Mouse (Mus musculus) MEL (cell line): Measurements from ENCODE around the gene Cdk5. TPM values are rescaled to one million over a fixed set of nuclear protein-coding genes. Genes with fewer than 3 reads are reported as not detected.

Source experiments
- DNase-seq: peaks from one replicate; pipeline ENCODE4 v3.0.0; 2011; ENCODE audit warnings: low read depth, low spot score
- H3K27ac ChIP-seq: 2 replicates; pipeline ENCODE4 v1.5.1; 2012; ENCODE audit warnings: low read depth, mild to moderate bottlenecking, control low read depth, low read length, moderate library complexity; ENCODE audit not compliant: control insufficient read depth
- H3K27me3 ChIP-seq, 2 experiments: fragments of 150-350 bp in 1 of 2; sonication (generic) in 1 of 2; 2 replicates each; pipeline ENCODE4 v1.6.1; 2012; ENCODE audit warnings: low read length in 2 of 2, mild to moderate bottlenecking in 2 of 2, improper control_type of control experiment in 1 of 2, moderate library complexity in 1 of 2; ENCODE audit not compliant: insufficient read depth in 2 of 2, control insufficient read depth in 1 of 2
- H3K36me3 ChIP-seq, 2 experiments: 2 replicates each; pipeline ENCODE4 v1.6.1; 2012 to 2014; ENCODE audit warnings: low read length in 2 of 2, improper control_type of control experiment in 1 of 2, inconsistent platforms in 1 of 2, mild to moderate bottlenecking in 1 of 2; ENCODE audit not compliant: insufficient read depth in 2 of 2, control insufficient read depth in 1 of 2
- H3K4me1 ChIP-seq, 2 experiments: fragments of 150-350 bp in 1 of 2; sonication (generic) in 1 of 2; 2 replicates each; pipeline ENCODE4 v1.6.1; 2012; ENCODE audit warnings: low read length in 2 of 2, improper control_type of control experiment in 1 of 2, mild to moderate bottlenecking in 1 of 2; ENCODE audit not compliant: insufficient read depth in 2 of 2, control insufficient read depth in 1 of 2
- H3K4me3 ChIP-seq, 2 experiments: fragments of 150-350 bp in 1 of 2; sonication (generic) in 1 of 2; 2 replicates each; pipeline ENCODE4 v1.5.1; 2012; ENCODE audit warnings: low read depth in 2 of 2, low read length in 2 of 2, mild to moderate bottlenecking in 2 of 2, moderate library complexity in 2 of 2, control low read depth in 1 of 2, improper control_type of control experiment in 1 of 2; ENCODE audit not compliant: control insufficient read depth in 1 of 2, insufficient read depth in 1 of 2
- H3K79me2 ChIP-seq: 2 replicates; pipeline ENCODE4 v1.6.1; 2012; ENCODE audit warnings: mild to moderate bottlenecking, low read length, moderate library complexity; ENCODE audit not compliant: control insufficient read depth, poor library complexity, insufficient read depth
- H3K9ac ChIP-seq: 2 replicates; pipeline ENCODE4 v1.6.1; 2012; ENCODE audit warnings: low read depth, mild to moderate bottlenecking, control low read depth, low read length, moderate library complexity; ENCODE audit not compliant: control insufficient read depth, poor library complexity, severe bottlenecking
- H3K9me3 ChIP-seq: fragments of 150-350 bp; sonication (generic); replicated peaks from 2 replicates; pipeline ENCODE4 v1.6.1; 2012; ENCODE audit warnings: mild to moderate bottlenecking, low read length, improper control_type of control experiment, moderate library complexity; ENCODE audit not compliant: insufficient read depth
- BHLHE40 ChIP-seq: IDR thresholded peaks from 2 replicates; pipeline ENCODE4 v1.6.1; 2012; ENCODE audit warnings: low read depth, mild to moderate bottlenecking, inconsistent platforms, low read length, improper control_type of control experiment, borderline replicate concordance
- CHD1 ChIP-seq: IDR thresholded peaks from 2 replicates; pipeline ENCODE4 v1.6.1; 2012; ENCODE audit warnings: low read depth, mild to moderate bottlenecking, inconsistent platforms, low read length, improper control_type of control experiment
- E2F4 ChIP-seq: IDR thresholded peaks from 2 replicates; pipeline ENCODE4 v1.6.1; 2011; ENCODE audit warnings: low read depth, low read length, improper control_type of control experiment, borderline replicate concordance
- ELF1 ChIP-seq: IDR thresholded peaks from 2 replicates; pipeline ENCODE4 v1.6.1; 2014; ENCODE audit warnings: low read depth, mild to moderate bottlenecking, inconsistent platforms, low read length, improper control_type of control experiment, moderate library complexity
- EP300 ChIP-seq, 2 experiments: IDR thresholded peaks; 2 replicates each; pipeline ENCODE4 v1.6.1; 2011; ENCODE audit warnings: improper control_type of control experiment in 2 of 2, low read length in 2 of 2, low read depth in 1 of 2, mild to moderate bottlenecking in 1 of 2
- ETS1 ChIP-seq: IDR thresholded peaks from 2 replicates; pipeline ENCODE4 v1.6.1; 2012; ENCODE audit warnings: low read depth, mild to moderate bottlenecking, inconsistent platforms, low read length, improper control_type of control experiment, moderate library complexity
- GABPA ChIP-seq: IDR thresholded peaks from 2 replicates; pipeline ENCODE4 v1.6.1; 2012; ENCODE audit warnings: low read depth, mild to moderate bottlenecking, inconsistent platforms, low read length, improper control_type of control experiment, moderate library complexity
- HCFC1 ChIP-seq: IDR thresholded peaks from 2 replicates; pipeline ENCODE4 v1.6.1; 2012; ENCODE audit warnings: low read depth, mild to moderate bottlenecking, inconsistent platforms, low read length, improper control_type of control experiment, moderate library complexity
- MAZ ChIP-seq: IDR thresholded peaks from 2 replicates; pipeline ENCODE4 v1.6.1; 2012; ENCODE audit warnings: low read depth, mild to moderate bottlenecking, inconsistent platforms, low read length, improper control_type of control experiment
- MEF2A ChIP-seq: IDR thresholded peaks from 2 replicates; pipeline ENCODE4 v1.6.1; 2014; ENCODE audit warnings: low read depth, mild to moderate bottlenecking, inconsistent platforms, low read length, improper control_type of control experiment; ENCODE audit not compliant: poor library complexity, insufficient replicate concordance, severe bottlenecking; ENCODE audit errors: extremely low read depth
- MXI1 ChIP-seq: IDR thresholded peaks from 2 replicates; pipeline ENCODE4 v1.6.1; 2011; ENCODE audit warnings: mild to moderate bottlenecking, low read depth, low read length, improper control_type of control experiment
- MYB ChIP-seq: IDR thresholded peaks from 2 replicates; pipeline ENCODE4 v1.6.1; 2011; ENCODE audit warnings: mild to moderate bottlenecking, low read depth, low read length, improper control_type of control experiment
- MYC ChIP-seq: IDR thresholded peaks from 2 replicates; pipeline ENCODE4 v1.6.1; 2011; ENCODE audit warnings: low read depth, mild to moderate bottlenecking, low read length, improper control_type of control experiment, moderate library complexity
- NELFE ChIP-seq: IDR thresholded peaks from 2 replicates; pipeline ENCODE4 v1.6.1; 2011; ENCODE audit warnings: low read depth, low read length, improper control_type of control experiment
- NRF1 ChIP-seq: IDR thresholded peaks from 2 replicates; pipeline ENCODE4 v1.6.1; 2014; ENCODE audit warnings: low read depth, mild to moderate bottlenecking, inconsistent platforms, low read length, improper control_type of control experiment, moderate library complexity; ENCODE audit not compliant: poor library complexity, insufficient read depth, severe bottlenecking
- POLR2AphosphoS2 ChIP-seq: IDR thresholded peaks from 2 replicates; pipeline ENCODE4 v1.6.1; 2011; ENCODE audit warnings: low read length, improper control_type of control experiment
- RAD21 ChIP-seq: IDR thresholded peaks from 2 replicates; pipeline ENCODE4 v1.6.1; 2011; ENCODE audit warnings: mild to moderate bottlenecking, low read depth, low read length, improper control_type of control experiment
- RCOR1 ChIP-seq: IDR thresholded peaks from 2 replicates; pipeline ENCODE4 v1.6.1; 2012; ENCODE audit warnings: low read depth, mild to moderate bottlenecking, inconsistent platforms, low read length, improper control_type of control experiment
- SIN3A ChIP-seq: IDR thresholded peaks from 2 replicates; pipeline ENCODE4 v1.6.1; 2012; ENCODE audit warnings: low read length, improper control_type of control experiment, inconsistent platforms
- TAL1 ChIP-seq: IDR thresholded peaks from 2 replicates; pipeline ENCODE4 v1.6.1; 2012; ENCODE audit warnings: mild to moderate bottlenecking, inconsistent platforms, low read length, moderate library complexity, mixed read lengths
- TBP ChIP-seq: IDR thresholded peaks from 2 replicates; pipeline ENCODE4 v1.8.0; 2011; ENCODE audit warnings: low read depth, low read length, improper control_type of control experiment
- TCF12 ChIP-seq: IDR thresholded peaks from 2 replicates; pipeline ENCODE4 v1.6.1; 2014; ENCODE audit warnings: low read depth, mild to moderate bottlenecking, inconsistent platforms, low read length, improper control_type of control experiment, moderate library complexity
- USF1 ChIP-seq: IDR thresholded peaks from 2 replicates; pipeline ENCODE4 v1.6.1; 2014; ENCODE audit warnings: low read depth, mild to moderate bottlenecking, inconsistent platforms, low read length, improper control_type of control experiment, moderate library complexity
- ZC3H11A ChIP-seq: IDR thresholded peaks from 2 replicates; pipeline ENCODE4 v1.6.1; 2012; ENCODE audit warnings: low read depth, mild to moderate bottlenecking, inconsistent platforms, low read length, improper control_type of control experiment
- ZMIZ1 ChIP-seq: IDR thresholded peaks from 2 replicates; pipeline ENCODE4 v1.6.1; 2012; ENCODE audit warnings: low read depth, mild to moderate bottlenecking, inconsistent platforms, low read length, improper control_type of control experiment, moderate library complexity
- ZNF384 ChIP-seq: IDR thresholded peaks from 2 replicates; pipeline ENCODE4 v1.6.1; 2012; ENCODE audit warnings: low read depth, mild to moderate bottlenecking, inconsistent platforms, low read length, improper control_type of control experiment
- polyA plus RNA-seq, 2 experiments: library from polyadenylated mRNA; stranded (reverse) in 1 of 2; unstranded in 1 of 2; fragments of >175 nt in 1 of 2; fragments of >200 nt in 1 of 2; gene quantifications; 2 replicates each; pipeline versions ENCODE4 v1.2.1 to v1.2.4; 2012; ENCODE audit warnings: low replicate concordance in 2 of 2, low read depth in 1 of 2; ENCODE audit not compliant: insufficient read length in 2 of 2, insufficient read depth in 1 of 2, missing spikeins in 1 of 2
- total RNA-seq: library from RNA; depleted of rRNA; stranded (reverse); fragments of 300-350 nt; gene quantifications from 2 replicates; pipeline ENCODE4 v1.2.3, GENCODE M21; 2012

The Cdk5 gene
- total and polyA plus RNA-seq, 3 experiments, result 24.8 to 82.6 TPM; not detected in 1

DNA sequence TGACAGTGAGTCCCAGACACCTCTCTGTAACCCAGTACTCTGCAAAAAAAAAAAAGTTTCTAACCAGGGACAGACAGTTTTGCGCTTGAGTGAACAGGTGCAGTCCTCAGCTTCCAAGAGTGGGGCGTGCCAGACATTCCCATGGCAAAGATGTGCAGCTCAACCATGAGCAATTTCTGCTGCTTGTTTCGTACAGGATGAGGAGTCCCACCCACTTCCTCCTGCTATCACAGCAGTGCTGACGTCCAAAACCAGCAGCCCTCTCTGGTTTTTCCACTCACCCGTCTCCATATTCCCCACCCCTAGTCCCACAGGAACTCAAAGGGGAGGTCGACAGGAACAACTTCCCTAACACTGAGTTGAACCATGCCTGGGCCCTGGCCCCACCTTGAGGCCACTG lies 38.9 kb downstream of the Cdk5 start:
- DNase-seq, result peak; percentile 77
- peak overlapping the region; percentile 34; the same call in 1 of the 2 replicates for H3K27ac ChIP-seq
- H3K79me2 ChIP-seq, result peaks cover 29% of the 10 kb centered on the region
- H3K9ac ChIP-seq, result peak overlapping the region; percentile 13
- H3K4me1 ChIP-seq, result peaks cover 19 to 67% of the 10 kb centered on the region in 2 experiments
- peaks cover 0 to 48% of the 10 kb centered on the region in 2 experiments; a peak in 2 of 4 replicates for H3K36me3 ChIP-seq
- H3K27me3 ChIP-seq, result no peaks in the 10 kb centered on the region
- H3K4me3 ChIP-seq, result peak overlapping the region in 1 of 2 experiments; percentile 61; a peak in 2 of 4 replicates
- TF ChIP-seq BHLHE40 (no peak), SIN3A (peak; percentile 37; the same call in 1 of the 2 replicates), TBP (0 out of 2 replicates have a peak, but pooled peaks have one; percentile 34), RCOR1 (0 out of 2 replicates have a peak, but pooled peaks have one; percentile 18), EP300 (IDR thresholded peaks at IDR 0.05; ENCODE audit: low read depth in 1 of 2, low read length in 2 of 2) (peak in 1 of 2 experiments; percentile 29; a peak in 1 of 4 replicates), MAZ (0 out of 2 replicates have a peak, but pooled peaks have one; percentile 14), CHD1 (no peak), HCFC1 (0 out of 2 replicates have a peak, but pooled peaks have one; percentile 40), MEF2A (no peak), MYC (peak; percentile 33; the same call in 1 of the 2 replicates), RAD21 (no peak), E2F4 (no peak), MXI1 (no peak; the same call in 1 of the 2 replicates)
- no peaks in the 10 kb centered on the region for H3K9me3 ChIP-seq

DNA sequence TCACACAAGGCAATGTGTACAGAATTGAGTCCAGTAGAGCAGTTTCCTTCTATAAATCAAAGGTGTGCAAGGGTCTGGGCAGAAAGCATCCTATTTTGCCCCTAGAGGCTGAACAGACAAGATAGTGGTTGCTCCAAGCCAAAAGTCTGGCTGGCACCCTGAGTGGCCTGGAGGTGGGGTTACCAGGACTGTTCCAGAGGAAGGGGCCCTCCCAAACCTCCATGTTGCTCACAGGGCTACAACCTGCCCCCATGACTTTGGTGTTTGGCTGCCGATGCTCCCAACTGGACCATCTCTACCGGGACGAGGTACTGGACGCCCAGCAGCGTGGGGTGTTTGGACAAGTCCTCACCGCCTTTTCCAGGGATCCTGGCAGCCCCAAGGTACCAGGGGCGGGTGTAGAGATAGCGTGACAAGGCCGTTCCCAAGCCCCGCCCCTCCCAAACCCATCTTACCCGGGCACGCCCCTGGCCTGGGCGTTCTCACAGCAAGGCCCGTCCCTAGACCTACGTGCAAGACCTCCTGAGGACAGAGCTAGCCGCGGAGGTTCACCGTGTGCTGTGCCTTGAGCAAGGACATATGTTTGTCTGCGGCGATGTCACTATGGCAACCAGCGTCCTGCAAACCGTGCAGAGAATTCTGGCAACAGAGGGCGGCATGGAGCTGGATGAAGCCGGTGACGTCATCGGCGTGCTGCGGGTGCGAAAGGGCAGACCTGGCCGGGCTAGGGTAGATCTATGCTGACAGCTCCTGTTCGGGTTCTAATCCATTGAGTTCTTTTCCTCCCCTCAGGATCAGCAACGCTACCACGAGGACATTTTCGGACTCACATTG lies 40.1 kb downstream of the Cdk5 start:
- peak overlapping the region; percentile 53 for H3K27ac ChIP-seq
- peaks cover 0 to 59% of the 10 kb centered on the region in 2 experiments; a peak in 2 of 4 replicates for H3K36me3 ChIP-seq
- peak; percentile 100 for DNase-seq
- peaks cover 25% of the 10 kb centered on the region for H3K79me2 ChIP-seq
- H3K4me1 ChIP-seq, result peaks cover 22 to 78% of the 10 kb centered on the region in 2 experiments
- H3K4me3 ChIP-seq, result peak overlapping the region; percentile 59 to 61
- no peaks in the 10 kb centered on the region for H3K27me3 ChIP-seq
- no peaks in the 10 kb centered on the region for H3K9me3 ChIP-seq
- H3K9ac ChIP-seq, result peak overlapping the region; percentile 66
- TF ChIP-seq HCFC1 (peak; percentile 84), NRF1 (no peak; the same call in 1 of the 2 replicates), RAD21 (no peak), GABPA (no peak), NELFE (peak; percentile 72), MEF2A (no peak), ETS1 (peak; percentile 91), ZC3H11A (no peak), POLR2AphosphoS2 (peak; percentile 88; the same call in 1 of the 2 replicates), ZNF384 (no peak), ELF1 (peak; percentile 66; the same call in 1 of the 2 replicates), TAL1 (0 out of 2 replicates have a peak, but pooled peaks have one; percentile 16), CHD1 (no peak), MXI1 (peak; percentile 99), MAZ (peak; percentile 75), USF1 (peak; percentile 32; the same call in 1 of the 2 replicates), MYB (peak; percentile 55; the same call in 1 of the 2 replicates), EP300 (IDR thresholded peaks at IDR 0.05; ENCODE audit: low read depth in 1 of 2, low read length in 2 of 2) (peak; percentile 9 to 46; a peak in 3 of 4 replicates), ZMIZ1 (no peak; the same call in 1 of the 2 replicates), TBP (no peak; the same call in none of the 2 replicates), TCF12 (peak; percentile 36)
